Mouse (Mus musculus) stomach, embryonic 14.5 days (tissue): ENCODE results near the gene Crtc3. TPM values are rescaled to one million over a fixed set of nuclear protein-coding genes. Genes with fewer than 3 reads are reported as not detected.
A peak's percentile ranks its signal among the peaks of the same experiment; 100 is the strongest.

Experiments
- ATAC-seq: fragments of 200-750 bp; cut with Nextera tagmentation; 2 replicates; pipeline ENCODE4 v1.8.0; 2017; ENCODE audit warnings: low read depth, moderate TSS enrichment; ENCODE audit not compliant: insufficient number of reproducible peaks, insufficient read depth, low FRiP score
- H3K27ac ChIP-seq: fragments of 300-500 bp; sonication (generic); 2 replicates; pipeline ENCODE4 v1.5.1; 2014; ENCODE audit warnings: mild to moderate bottlenecking, low read length, moderate library complexity, mixed read lengths
- H3K27me3 ChIP-seq: fragments of 300-500 bp; sonication (generic); 2 replicates; pipeline ENCODE4 v1.6.1; 2014; ENCODE audit warnings: low read length, control low read depth, mixed read lengths; ENCODE audit not compliant: control insufficient read depth, insufficient read depth
- H3K36me3 ChIP-seq: fragments of 300-500 bp; sonication (generic); 2 replicates; pipeline ENCODE4 v1.6.1; 2014; ENCODE audit warnings: mild to moderate bottlenecking, control low read depth, low read length, moderate library complexity, mixed read lengths; ENCODE audit not compliant: control insufficient read depth, insufficient read depth
- H3K4me1 ChIP-seq: fragments of 300-500 bp; sonication (generic); 2 replicates; pipeline ENCODE4 v1.6.1; 2014; ENCODE audit warnings: low read length, control low read depth, mixed read lengths; ENCODE audit not compliant: control insufficient read depth, insufficient read depth
- H3K4me2 ChIP-seq: fragments of 300-500 bp; sonication (generic); replicated peaks from 2 replicates; pipeline ENCODE4 v1.6.1; 2014; ENCODE audit warnings: low read depth, low read length, control low read depth
- H3K4me3 ChIP-seq: fragments of 300-500 bp; sonication (generic); 2 replicates; pipeline ENCODE4 v1.5.1; 2014; ENCODE audit warnings: low read depth, low read length, control low read depth
- H3K9ac ChIP-seq: fragments of 300-500 bp; sonication (generic); replicated peaks from 2 replicates; pipeline ENCODE4 v1.6.1; 2014; ENCODE audit warnings: low read depth, mild to moderate bottlenecking, control low read depth, low read length, moderate library complexity, mixed read lengths
- H3K9me3 ChIP-seq: fragments of 300-500 bp; sonication (generic); 2 replicates; pipeline ENCODE4 v1.6.1; 2016; ENCODE audit warnings: low read depth, low read length, control low read depth; ENCODE audit not compliant: control insufficient read depth
- WGBS: fragments of 180-500 bp; shearing (Covaris S2); extraction: QIAGEN DNeasy Blood & Tissue Kit; methylation state at CpG from one replicate; pipeline ENCODE4 v1.1.7; 2014; 5-methylcytosine and 5-hydroxymethylcytosine counted together
- polyA plus RNA-seq: library from polyadenylated mRNA; unstranded; fragments of >200 nt; fragmentation: Nextera tagmentation; extraction: Ambion mirVana; gene quantifications from 2 replicates; pipeline ENCODE4 v1.2.1, GENCODE M21; 2014

The Crtc3 gene
- polyA plus RNA-seq, 1 experiment from 2014 or later: 29.3 TPM

GRCm38 (mm10) chr7:80616096-80616495 lies 72.6 kb downstream of the Crtc3 start:
- Histone ChIP-seq H3K36me3 (0 out of 2 replicates have a peak, but pooled peaks cover 3% of the 10 kb centered on the region), H3K27ac (no peak overlapping the region), H3K4me2 (no peak overlapping the region), H3K9me3 (no peaks in the 10 kb centered on the region), H3K27me3 (no peaks in the 10 kb centered on the region), H3K4me1 (peaks cover 6% of the 10 kb centered on the region; the same call in 1 of the 2 replicates), H3K9ac (no peak overlapping the region), H3K4me3 (no peak overlapping the region)
- 87% methylated on average over 9 of the region's 9 CpGs for WGBS
- ATAC-seq: no peak

DNA sequence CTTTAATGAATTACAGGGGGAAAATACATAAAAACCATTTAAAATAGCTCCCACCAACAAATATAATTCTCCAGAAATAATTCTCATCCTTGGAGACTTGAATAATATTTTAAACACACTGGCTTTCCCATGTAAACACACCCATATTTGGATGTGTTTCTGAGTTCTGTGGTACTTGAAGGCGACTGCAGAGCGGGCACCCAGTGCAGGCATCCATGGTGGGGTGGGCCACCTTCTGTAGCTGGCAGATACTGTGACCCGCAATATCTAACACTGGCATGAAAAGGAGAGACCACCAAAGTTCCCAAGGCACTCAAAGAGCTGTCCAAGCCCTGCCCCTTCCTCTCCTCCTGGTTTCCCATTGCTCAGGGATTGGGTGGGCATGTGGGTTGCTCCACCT lies 74.6 kb downstream of the Crtc3 start:
- Histone ChIP-seq H3K27ac (peak overlapping the region; percentile 78), H3K27me3 (no peaks in the 10 kb centered on the region), H3K36me3 (peaks cover 3% of the 10 kb centered on the region; the same call in 1 of the 2 replicates), H3K9me3 (no peaks in the 10 kb centered on the region), H3K9ac (no peak overlapping the region), H3K4me1 (peaks cover 6% of the 10 kb centered on the region; the same call in 1 of the 2 replicates), H3K4me2 (no peak overlapping the region), H3K4me3 (no peak overlapping the region)
- no peak for ATAC-seq
- 56% methylated on average over 3 of the region's 3 CpGs for WGBS

- no peak overlapping the region for H3K4me3 ChIP-seq
- no peak for ATAC-seq
- WGBS: 62% methylated on average over 11 of the region's 11 CpGs
- H3K4me2 ChIP-seq: no peak overlapping the region
- H3K9me3 ChIP-seq: no peaks in the 10 kb centered on the region
- peaks cover 6% of the 10 kb centered on the region; the same call in 1 of the 2 replicates for H3K4me1 ChIP-seq
- H3K36me3 ChIP-seq: peaks cover 3% of the 10 kb centered on the region
- H3K27me3 ChIP-seq: no peaks in the 10 kb centered on the region
- H3K27ac ChIP-seq: no peak overlapping the region
- H3K9ac ChIP-seq: no peak overlapping the region
These were observed 76.4 kb downstream of the Crtc3 start for GRCm38 (mm10) chr7:80612191-80612787.

DNA sequence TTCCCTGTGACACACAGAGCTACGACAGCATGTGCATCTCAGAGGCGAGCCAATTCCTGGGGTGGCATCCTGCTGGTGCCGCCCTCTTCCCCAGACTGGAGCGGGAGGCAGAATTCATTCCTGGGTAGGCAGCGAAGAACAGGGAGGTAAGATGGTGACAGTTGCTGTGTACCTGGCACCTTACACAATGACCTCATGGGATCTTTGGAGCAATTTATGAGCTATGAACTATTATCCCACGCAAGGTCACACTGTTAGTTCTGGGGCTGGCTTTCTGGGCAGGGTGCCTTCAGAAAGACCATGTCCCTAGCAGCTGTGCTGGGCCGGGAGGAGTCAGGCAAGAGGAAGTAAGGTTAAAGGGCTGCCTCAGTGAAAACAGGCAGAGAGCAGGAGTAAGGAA lies 77.0 kb downstream of the Crtc3 start:
- WGBS: 75% methylated on average over 7 of the region's 7 CpGs
- no peak overlapping the region for H3K4me2 ChIP-seq
- H3K27ac ChIP-seq: 0 out of 2 replicates have a peak overlapping the region, but pooled peaks have one; percentile 1
- no peak overlapping the region for H3K9ac ChIP-seq
- no peaks in the 10 kb centered on the region; the same call in none of the 2 replicates for H3K36me3 ChIP-seq
- ATAC-seq: no peak
- no peaks in the 10 kb centered on the region for H3K9me3 ChIP-seq
- no peak overlapping the region for H3K4me3 ChIP-seq
- H3K27me3 ChIP-seq: no peaks in the 10 kb centered on the region
- H3K4me1 ChIP-seq: peaks cover 6% of the 10 kb centered on the region; the same call in 1 of the 2 replicates

DNA sequence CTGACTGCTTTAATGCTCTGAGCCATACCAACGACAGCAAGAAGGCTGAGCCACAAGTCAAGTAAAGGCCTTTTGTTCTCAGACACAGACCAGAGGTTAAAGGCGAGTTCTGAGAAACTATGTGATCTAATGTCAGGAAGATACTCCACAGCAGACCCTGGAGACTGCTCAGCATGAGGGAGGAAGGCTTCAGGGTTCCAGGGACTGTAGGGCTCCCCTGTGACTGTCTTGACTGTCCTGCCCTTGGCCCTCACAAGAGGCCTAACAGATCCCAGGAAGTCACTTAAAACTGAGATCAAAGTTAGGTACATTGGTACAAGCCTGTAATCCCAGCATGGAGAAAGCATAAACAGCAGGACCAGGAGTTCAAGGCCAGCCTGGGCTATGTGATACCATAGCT lies 81.2 kb downstream of the Crtc3 start:
- ATAC-seq: no peak
- Histone ChIP-seq H3K9me3 (no peaks in the 10 kb centered on the region), H3K4me3 (no peak overlapping the region), H3K36me3 (peaks cover 4% of the 10 kb centered on the region), H3K9ac (no peak overlapping the region), H3K4me1 (no peaks in the 10 kb centered on the region), H3K27me3 (no peaks in the 10 kb centered on the region), H3K27ac (no peak overlapping the region), H3K4me2 (no peak overlapping the region)
- 56% methylated on average over 2 of the region's 2 CpGs for WGBS

DNA sequence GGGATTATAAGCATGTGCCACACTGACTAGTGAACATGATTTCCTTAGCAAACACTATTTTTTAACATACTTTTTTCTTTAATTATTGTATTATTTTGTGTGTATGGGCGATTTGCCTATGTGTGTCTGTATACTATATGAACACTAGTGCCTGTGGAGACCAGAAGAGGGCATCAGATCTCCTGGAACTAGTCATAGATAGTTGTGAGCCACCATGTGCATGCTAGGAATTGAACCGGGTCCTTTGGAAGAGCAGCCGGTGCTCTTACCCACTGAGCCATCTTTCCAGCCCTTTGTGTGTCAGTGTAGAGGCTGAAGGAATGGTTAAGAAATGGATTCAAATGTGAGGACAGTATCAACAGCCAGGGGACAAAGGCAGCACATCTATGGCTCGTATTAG lies 82.2 kb downstream of the Crtc3 start:
- Histone ChIP-seq H3K4me2 (no peak overlapping the region), H3K9ac (no peak overlapping the region), H3K9me3 (no peaks in the 10 kb centered on the region), H3K27me3 (no peaks in the 10 kb centered on the region), H3K4me3 (no peak overlapping the region), H3K27ac (no peak overlapping the region), H3K36me3 (peaks cover 4% of the 10 kb centered on the region), H3K4me1 (no peaks in the 10 kb centered on the region)
- ATAC-seq: no peak
- WGBS: 79% methylated on average over 4 of the region's 4 CpGs

DNA sequence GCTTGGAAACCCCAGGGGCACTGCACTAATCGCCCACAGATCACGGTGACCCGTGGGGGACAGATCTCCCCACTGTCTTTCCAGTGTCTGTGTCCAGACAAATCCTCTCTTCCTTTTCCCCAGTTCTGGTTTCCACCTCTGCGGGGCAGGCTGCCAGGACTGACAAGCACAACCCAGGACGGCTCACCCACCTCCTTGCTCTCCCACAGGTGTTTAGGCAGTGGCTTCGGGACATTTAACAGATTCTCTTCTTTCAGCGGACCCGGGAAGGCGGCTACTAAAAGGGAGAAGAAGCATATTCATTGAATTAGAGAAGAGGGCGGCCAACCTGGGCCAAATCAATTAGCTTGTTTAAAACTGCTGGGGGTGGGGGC lies 83.1 kb downstream of the Crtc3 start:
- Histone ChIP-seq H3K27ac (no peak overlapping the region), H3K4me1 (no peaks in the 10 kb centered on the region), H3K27me3 (no peaks in the 10 kb centered on the region), H3K4me2 (no peak overlapping the region), H3K9ac (no peak overlapping the region), H3K36me3 (peaks cover 4% of the 10 kb centered on the region), H3K9me3 (no peaks in the 10 kb centered on the region), H3K4me3 (no peak overlapping the region)
- no peak for ATAC-seq
- 17% methylated on average over 10 of the region's 10 CpGs for WGBS

DNA sequence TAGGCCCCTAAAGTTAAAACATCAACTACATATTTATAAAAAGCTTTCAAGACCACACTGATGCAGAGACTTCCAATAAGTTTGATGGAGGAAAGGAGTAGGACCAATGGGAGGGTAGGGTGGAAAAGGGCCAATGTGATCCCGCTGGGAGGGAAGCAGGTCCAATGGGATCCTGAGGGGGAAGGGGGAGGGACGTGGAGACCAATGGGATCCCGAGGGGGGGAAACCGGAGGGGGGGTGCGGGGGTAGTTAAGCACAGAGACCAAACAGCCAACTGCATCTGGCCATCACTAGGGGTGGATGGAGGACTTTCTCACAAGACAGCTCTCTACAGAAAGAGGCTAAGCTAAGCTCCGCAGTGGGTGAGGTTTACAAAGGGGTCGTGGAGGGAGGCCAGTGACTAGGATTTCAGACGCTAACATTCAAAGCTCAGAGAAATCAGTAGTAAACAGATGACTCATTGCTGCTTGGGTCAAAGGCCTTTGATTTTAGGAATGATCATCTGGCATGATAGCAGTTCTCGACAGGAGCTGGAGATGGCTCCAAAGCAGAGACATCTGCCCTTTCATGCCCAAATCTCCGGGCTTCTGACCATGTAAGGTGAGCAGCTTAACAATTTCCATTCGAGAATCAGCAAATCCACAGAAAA lies 83.6 kb downstream of the Crtc3 start:
- ATAC-seq: no peak
- H3K4me2 ChIP-seq: no peak overlapping the region
- H3K9me3 ChIP-seq: no peaks in the 10 kb centered on the region
- H3K4me3 ChIP-seq: no peak overlapping the region
- H3K27me3 ChIP-seq: no peaks in the 10 kb centered on the region
- whole genome bisulfite sequencing: 43% methylated on average over 11 of the region's 11 CpGs
- H3K4me1 ChIP-seq: no peaks in the 10 kb centered on the region
- peaks cover 4% of the 10 kb centered on the region for H3K36me3 ChIP-seq
- H3K9ac ChIP-seq: no peak overlapping the region
- H3K27ac ChIP-seq: no peak overlapping the region
